Mouse (Mus musculus): ENCODE measurements at regions not wholly inside any gene's neighbourhood (a gene's known extent, or its start where the extent isn't known, plus 50 kb on each side); places are given as distances from the start of the nearest gene placed in this dataset.

GRCm38 (mm10) chr9:116511450-116511849 lies 336.3 kb upstream of the Tgfbr2 start:
- no peak for DNase-seq

- no peak for DNase-seq
These were observed 332.6 kb upstream of the Tgfbr2 start for GRCm38 (mm10) chr9:116507756-116508155.

GRCm38 (mm10) chr9:116502831-116503230 lies 327.7 kb upstream of the Tgfbr2 start:
- DNase-seq = no peak

- no peak for DNase-seq
These were observed 325.8 kb upstream of the Tgfbr2 start for GRCm38 (mm10) chr9:116500951-116501350.

GRCm38 (mm10) chr9:116491227-116491626 lies 316.1 kb upstream of the Tgfbr2 start:
- DNase-seq = no peak

GRCm38 (mm10) chr9:116489787-116490186 lies 314.6 kb upstream of the Tgfbr2 start:
- peak; percentile 64 for DNase-seq

- no peak for DNase-seq
These were observed 314.1 kb upstream of the Tgfbr2 start for GRCm38 (mm10) chr9:116489273-116489672.

GRCm38 (mm10) chr9:116477309-116477708 lies 302.1 kb upstream of the Tgfbr2 start:
- no peak for DNase-seq

- no peak for DNase-seq
These were observed 300.2 kb upstream of the Tgfbr2 start for GRCm38 (mm10) chr9:116475206-116475955.

GRCm38 (mm10) chr9:116472855-116473254 lies 297.7 kb upstream of the Tgfbr2 start:
- DNase-seq = no peak

- peak; percentile 8 for DNase-seq
These were observed 293.6 kb upstream of the Tgfbr2 start for GRCm38 (mm10) chr9:116468569-116469250.

GRCm38 (mm10) chr9:116466336-116466735 lies 291.2 kb upstream of the Tgfbr2 start:
- DNase-seq = no peak

GRCm38 (mm10) chr9:116464626-116465025 lies 289.5 kb upstream of the Tgfbr2 start:
- DNase-seq = no peak

GRCm38 (mm10) chr9:116462232-116462631 lies 287.1 kb upstream of the Tgfbr2 start:
- no peak for DNase-seq

GRCm38 (mm10) chr9:116460022-116460421 lies 284.9 kb upstream of the Tgfbr2 start:
- DNase-seq = no peak

- DNase-seq = no peak
These were observed 276.9 kb upstream of the Tgfbr2 start for GRCm38 (mm10) chr9:116452050-116452449.

- no peak for DNase-seq
These were observed 275.7 kb upstream of the Tgfbr2 start for GRCm38 (mm10) chr9:116450829-116451228.

- DNase-seq = no peak
These were observed 272.6 kb upstream of the Tgfbr2 start for GRCm38 (mm10) chr9:116447734-116448133.

- no peak for DNase-seq
These were observed 263.4 kb upstream of the Tgfbr2 start for GRCm38 (mm10) chr9:116438580-116438979.

- no peak for DNase-seq
These were observed 259.3 kb upstream of the Tgfbr2 start for GRCm38 (mm10) chr9:116434414-116434813.

GRCm38 (mm10) chr9:116429061-116429460 lies 253.9 kb upstream of the Tgfbr2 start:
- DNase-seq = no peak

GRCm38 (mm10) chr9:116428475-116428874 lies 253.3 kb upstream of the Tgfbr2 start:
- no peak for DNase-seq

- DNase-seq = no peak
These were observed 252.1 kb upstream of the Tgfbr2 start for GRCm38 (mm10) chr9:116427278-116427677.

GRCm38 (mm10) chr9:116426269-116426999 lies 251.3 kb upstream of the Tgfbr2 start:
- peak; percentile 97 for DNase-seq
